Mouse (Mus musculus): ENCODE data around the gene Trp53tg5.

DNA sequence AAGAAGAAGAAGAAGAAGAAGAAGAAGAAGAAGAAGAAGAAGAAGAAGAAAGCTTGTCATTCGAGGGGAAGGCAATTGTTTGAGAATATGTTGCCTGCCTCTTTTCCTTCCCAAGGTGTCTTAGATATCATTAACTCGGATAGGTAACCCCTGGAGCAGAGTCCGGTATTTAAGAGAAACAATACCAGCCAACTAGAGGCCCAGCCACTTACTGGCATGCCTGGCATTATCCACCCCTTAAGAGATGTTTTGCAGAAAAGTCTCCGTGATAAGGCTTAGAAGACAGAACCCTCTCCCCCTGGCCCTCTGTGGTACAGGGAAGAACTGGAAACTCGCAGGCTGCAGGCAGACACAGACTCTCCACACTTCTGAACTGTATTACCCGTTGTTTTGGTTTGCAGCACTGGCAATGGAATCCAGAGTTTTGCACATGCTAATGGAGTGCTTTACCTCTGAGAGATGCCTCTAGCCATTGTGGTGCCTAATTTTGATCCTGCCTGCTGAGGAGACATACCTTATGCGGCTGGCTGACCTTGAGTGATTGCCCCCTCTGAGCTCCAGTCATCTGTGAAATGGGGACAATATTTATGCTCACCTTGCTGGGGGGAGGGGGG is 19.5 kb downstream of the Trp53tg5 start:
- TF ChIP-seq GATA1 (IDR thresholded peaks at IDR 0.05; ENCODE audit: borderline replicate concordance, low read length) (no peak), FLI1 (IDR thresholded peaks at IDR 0.05; ENCODE audit: low read length) (no peak)

Data from megakaryocyte, embryonic 14.5 days (primary cell).